Comparison of ENCODE assay signal across 12 mouse cellular contexts in genomic region chr9:86651254-86651653, GRCm38 (mm10).
"Had no signal": no experiment of that assay in that cellular context is flagged by ENCODE, and none has a peak within 500 bp of the region (broad histone marks: within the 10 kb centered on the region; RNA-seq: fewer than 3 reads in every experiment).

No protein-coding gene starts in this region.

- H3K9ac ChIP-seq: intestine, embryonic 15.5 days; kidney, embryonic 15.5 days; limb, embryonic 15.5 days; liver, embryonic 13.5 days; liver, postnatal 0 days; stomach, embryonic 15.5 days had no signal

- H3K27ac ChIP-seq: intestine, embryonic 15.5 days; kidney, embryonic 15.5 days; limb, embryonic 15.5 days; liver, embryonic 13.5 days; stomach, embryonic 15.5 days had no signal

- H3K4me1 ChIP-seq: intestine, embryonic 15.5 days; kidney, embryonic 15.5 days; liver, embryonic 13.5 days; stomach, embryonic 15.5 days had no signal

- H3K9me3 ChIP-seq: intestine, embryonic 15.5 days; kidney, embryonic 15.5 days; limb, embryonic 15.5 days; liver, embryonic 13.5 days; stomach, embryonic 15.5 days had no signal

- H3K27me3 ChIP-seq: intestine, embryonic 15.5 days; kidney, embryonic 15.5 days; limb, embryonic 15.5 days; liver, embryonic 13.5 days; stomach, embryonic 15.5 days had no signal

- H3K4me3 ChIP-seq: intestine, embryonic 15.5 days; kidney, embryonic 15.5 days; limb, embryonic 15.5 days; liver, embryonic 13.5 days; stomach, embryonic 15.5 days had no signal

- ATAC-seq: intestine, embryonic 15.5 days; liver, postnatal 0 days had no signal

- DNase-seq: kidney, adult 18-20 months; kidney, postnatal 14 days; layer of hippocampus, postnatal 36 days; liver, embryonic 13.5 days; liver, postnatal 0 days; right cerebral cortex, postnatal 14 days; thymus, adult 2 months; thymus, postnatal 25 days had no signal

- H3K4me2 ChIP-seq: intestine, embryonic 15.5 days; kidney, embryonic 15.5 days; limb, embryonic 15.5 days; liver, embryonic 13.5 days; stomach, embryonic 15.5 days had no signal

- H3K36me3 ChIP-seq: intestine, embryonic 15.5 days; kidney, embryonic 15.5 days; limb, embryonic 15.5 days; liver, embryonic 13.5 days; stomach, embryonic 15.5 days had no signal
